Mouse (Mus musculus) CH12.LX (cell line): Measurements from ENCODE around the gene Taco1.

Experiments used
- CHD2 ChIP-seq: IDR thresholded peaks from 2 replicates; pipeline ENCODE4 v1.6.1; 2011; ENCODE audit warnings: low read length, improper control_type of control experiment
- CTCF ChIP-seq, 2 experiments: IDR thresholded peaks in 1 of 2; conservative IDR thresholded peaks in 1 of 2; 2 replicates each; pipeline ENCODE4 v1.5.1; 2011 to 2012; ENCODE audit warnings: low read depth in 2 of 2, low read length in 2 of 2, improper control_type of control experiment in 1 of 2, inconsistent platforms in 1 of 2, mild to moderate bottlenecking in 1 of 2, moderate library complexity in 1 of 2
- EP300 ChIP-seq: IDR thresholded peaks from 2 replicates; pipeline ENCODE4 v1.6.1; 2011; ENCODE audit warnings: low read length, improper control_type of control experiment
- GABPA ChIP-seq: IDR thresholded peaks from 2 replicates; pipeline ENCODE4 v1.6.1; 2012; ENCODE audit warnings: low read depth, low read length, improper control_type of control experiment, inconsistent platforms; ENCODE audit not compliant: insufficient replicate concordance
- HCFC1 ChIP-seq: IDR thresholded peaks from 2 replicates; pipeline ENCODE4 v1.6.1; 2012; ENCODE audit warnings: low read depth, mild to moderate bottlenecking, inconsistent platforms, low read length, improper control_type of control experiment
- MAX ChIP-seq: IDR thresholded peaks from 2 replicates; pipeline ENCODE4 v1.6.1; 2011; ENCODE audit warnings: low read length, improper control_type of control experiment
- MAZ ChIP-seq: IDR thresholded peaks from 2 replicates; pipeline ENCODE4 v1.6.1; 2012; ENCODE audit warnings: low read depth, mild to moderate bottlenecking, inconsistent platforms, low read length, improper control_type of control experiment, moderate library complexity
- MYC ChIP-seq: IDR thresholded peaks from 2 replicates; pipeline ENCODE4 v1.6.1; 2011; ENCODE audit warnings: low read depth, mild to moderate bottlenecking, improper control_type of control experiment, low read length
- POLR2A ChIP-seq: IDR thresholded peaks from 2 replicates; pipeline ENCODE4 v1.6.1; 2011; ENCODE audit warnings: low read depth, mild to moderate bottlenecking, improper control_type of control experiment, low read length
- POLR2AphosphoS2 ChIP-seq: IDR thresholded peaks from 2 replicates; pipeline ENCODE4 v1.6.1; 2011; ENCODE audit warnings: low read depth, low read length, improper control_type of control experiment
- RAD21 ChIP-seq: IDR thresholded peaks from 2 replicates; pipeline ENCODE4 v1.6.1; 2011; ENCODE audit warnings: low read depth, mild to moderate bottlenecking, low read length, improper control_type of control experiment, moderate library complexity
- USF1 ChIP-seq: IDR thresholded peaks from 2 replicates; pipeline ENCODE4 v1.6.1; 2014; ENCODE audit warnings: low read depth, mild to moderate bottlenecking, inconsistent platforms, low read length, improper control_type of control experiment
- USF2 ChIP-seq: conservative IDR thresholded peaks from 2 replicates; pipeline ENCODE4 v1.6.1; 2011; ENCODE audit warnings: low read depth, low read length, improper control_type of control experiment

GRCm38 (mm10) chr11:106027607-106028006 is 38.3 kb upstream of the Taco1 start:
- TF ChIP-seq CTCF (conservative IDR thresholded peaks at IDR 0.05 in 1 of 2, IDR thresholded peaks at IDR 0.05 in 1 of 2; ENCODE audit: low read depth in 2 of 2, low read length in 2 of 2) = no peak
- TF ChIP-seq POLR2AphosphoS2 = no peak
- no peak for TF ChIP-seq USF1
- TF ChIP-seq USF2 = no peak
- TF ChIP-seq EP300 = no peak
- TF ChIP-seq RAD21 = no peak
- TF ChIP-seq MAZ = no peak
- no peak for TF ChIP-seq MAX
- no peak for TF ChIP-seq GABPA
- no peak for TF ChIP-seq POLR2A
- no peak for TF ChIP-seq HCFC1
- no peak for TF ChIP-seq MYC
- TF ChIP-seq CHD2 = no peak
